Mouse (Mus musculus) kidney, adult 2 months (tissue): Measurements from ENCODE around the gene Mfsd13b.

Experiments
- CTCF ChIP-seq: fragments of 200-500 bp; conservative IDR thresholded peaks from 2 replicates; pipeline ENCODE4 v1.5.1; 2011; ENCODE audit warnings: low read depth, mild to moderate bottlenecking, control low read depth, low read length, moderate library complexity, mixed read lengths; ENCODE audit not compliant: insufficient read depth, insufficient read length
- POLR2A ChIP-seq: fragments of 200-500 bp; IDR thresholded peaks from one replicate; pipeline ENCODE4 v1.6.1; 2011; ENCODE audit warnings: low read depth, low read length, control low read depth

GRCm38 (mm10) chr7:120938206-120938605 is 44.1 kb upstream of the Mfsd13b start:
- TF ChIP-seq POLR2A (no peak), CTCF (no peak)
